Comparison of ENCODE assay signal across 9 mouse cellular contexts in the genomic region with DNA sequence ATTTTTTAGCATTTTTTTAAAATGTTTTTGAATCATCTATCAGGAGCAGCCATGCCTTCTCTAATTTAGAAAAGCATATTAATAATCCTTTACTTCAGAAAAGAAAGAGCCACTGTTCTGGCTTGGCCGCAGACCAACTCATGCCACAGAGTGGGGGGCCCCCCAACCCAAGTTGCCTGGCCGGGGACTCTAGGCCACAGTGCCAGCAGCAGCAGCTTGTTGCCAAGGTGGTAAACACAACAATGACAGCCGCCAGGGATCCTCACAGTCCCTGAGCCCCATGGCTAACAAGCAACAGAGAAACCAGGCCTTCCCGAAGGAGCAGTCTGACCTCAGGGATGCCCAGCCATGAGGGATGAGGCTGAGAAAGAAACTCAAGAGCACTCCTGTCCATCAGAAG.
A peak's percentile ranks its signal among the peaks of the same experiment; 100 is the strongest.
DNase-seq lines count a peak whose midpoint lies in the region; ATAC-seq lines count a peak whose summit lies in the region.
"Had no signal": no experiment of that assay in that cellular context is flagged by ENCODE, and none has a peak within 500 bp of the region (broad histone marks: within the 10 kb centered on the region; RNA-seq: fewer than 3 reads in every experiment).

No protein-coding gene starts in this region.

- H3K9me3 ChIP-seq in forebrain, embryonic 12.5 days = no peaks in the 10 kb centered on the region
- no peaks in the 10 kb centered on the region for H3K9me3 ChIP-seq in neural tube, embryonic 15.5 days (replicated peaks)

- peaks cover 83% of the 10 kb centered on the region for H3K4me1 ChIP-seq in forebrain, embryonic 12.5 days
- peaks cover 64% of the 10 kb centered on the region for H3K4me1 ChIP-seq in neural tube, embryonic 15.5 days

- no peak overlapping the region for H3K4me3 ChIP-seq in forebrain, embryonic 12.5 days (replicated peaks)
- H3K4me3 ChIP-seq in neural tube, embryonic 15.5 days (replicated peaks) = no peak overlapping the region

- no peak overlapping the region for H3K9ac ChIP-seq in forebrain, embryonic 12.5 days
- no peak overlapping the region for H3K9ac ChIP-seq in neural tube, embryonic 15.5 days (replicated peaks)

- H3K27me3 ChIP-seq in forebrain, embryonic 12.5 days = no peaks in the 10 kb centered on the region
- H3K27me3 ChIP-seq in neural tube, embryonic 15.5 days (replicated peaks) = no peaks in the 10 kb centered on the region

- peak overlapping the region; percentile 65; the same call in 1 of the 2 replicates for H3K27ac ChIP-seq in forebrain, embryonic 12.5 days
- peak overlapping the region; percentile 69 for H3K27ac ChIP-seq in neural tube, embryonic 15.5 days (replicated peaks)

- DNase-seq in gastrocnemius, postnatal 14 days = peak; percentile 47
- DNase-seq in gastrocnemius, adult 18-20 months (ENCODE audit: low spot score) = no peak
- peak; percentile 25 to 66 for DNase-seq in layer of hippocampus, adult 18-20 months (ENCODE audit: low spot score in 2 of 2)
- no peak for DNase-seq in lung, postnatal 14 days
- no peak for DNase-seq in thymus, postnatal 14 days

- 55% methylated on average over 4 of the region's 4 CpGs for WGBS in forebrain, embryonic 12.5 days
- 41% methylated on average over 4 of the region's 4 CpGs for WGBS in neural tube, embryonic 15.5 days

- H3K36me3 ChIP-seq in forebrain, embryonic 12.5 days (replicated peaks) = peaks cover 16% of the 10 kb centered on the region
- H3K36me3 ChIP-seq in neural tube, embryonic 15.5 days = no peaks in the 10 kb centered on the region

- H3K4me2 ChIP-seq in forebrain, embryonic 12.5 days = no peak overlapping the region
- H3K4me2 ChIP-seq in neural tube, embryonic 15.5 days = no peak overlapping the region

- intact Hi-C loops in gastrocnemius, postnatal 14 days (cut with DNase I; ENCODE audit: low total_unique reads) = no loop called here

- ATAC-seq in forebrain, embryonic 12.5 days (ENCODE audit: low FRiP score) = no peak
- peak; percentile 51; the same call in 1 of the 2 replicates for ATAC-seq in neural tube, embryonic 15.5 days (ENCODE audit: low FRiP score)
- ATAC-seq in erythroid progenitor cell, adult 5-6 weeks (replicated peaks; ENCODE audit: low FRiP score, poor library complexity, severe bottlenecking) = no peak
- ATAC-seq: intestine, embryonic 16.5 days had no signal

Comparison
In these comparisons a context has a peak if more than half of its experiments do, and no peak if none do; other contexts are left out.
1. DNase-seq: peak in gastrocnemius, postnatal 14 days (single experiment) and layer of hippocampus, adult 18-20 months (2 of 2); none in gastrocnemius, adult 18-20 months (single experiment), lung, postnatal 14 days (single experiment) and thymus, postnatal 14 days (single experiment).